Mouse (Mus musculus) thymus, postnatal 0 days (tissue): ENCODE data around the gene Sars. TPM values are rescaled to one million over a fixed set of nuclear protein-coding genes. Genes with fewer than 3 reads are reported as not detected.
A peak's percentile ranks its signal among the peaks of the same experiment; 100 is the strongest.

Source experiments
- DNase-seq: peaks from one replicate; pipeline ENCODE4 v3.0.0-alpha.2; 2015; ENCODE audit warnings: low spot score
- polyA plus RNA-seq: library from polyadenylated mRNA; unstranded; fragments of >200 nt; fragmentation: Nextera tagmentation; extraction: Ambion mirVana; gene quantifications from 2 replicates; pipeline ENCODE4 v1.2.1, GENCODE M21; 2015

The Sars gene
- polyA plus RNA-seq, 1 experiment from 2014 or later: 122 TPM

DNA sequence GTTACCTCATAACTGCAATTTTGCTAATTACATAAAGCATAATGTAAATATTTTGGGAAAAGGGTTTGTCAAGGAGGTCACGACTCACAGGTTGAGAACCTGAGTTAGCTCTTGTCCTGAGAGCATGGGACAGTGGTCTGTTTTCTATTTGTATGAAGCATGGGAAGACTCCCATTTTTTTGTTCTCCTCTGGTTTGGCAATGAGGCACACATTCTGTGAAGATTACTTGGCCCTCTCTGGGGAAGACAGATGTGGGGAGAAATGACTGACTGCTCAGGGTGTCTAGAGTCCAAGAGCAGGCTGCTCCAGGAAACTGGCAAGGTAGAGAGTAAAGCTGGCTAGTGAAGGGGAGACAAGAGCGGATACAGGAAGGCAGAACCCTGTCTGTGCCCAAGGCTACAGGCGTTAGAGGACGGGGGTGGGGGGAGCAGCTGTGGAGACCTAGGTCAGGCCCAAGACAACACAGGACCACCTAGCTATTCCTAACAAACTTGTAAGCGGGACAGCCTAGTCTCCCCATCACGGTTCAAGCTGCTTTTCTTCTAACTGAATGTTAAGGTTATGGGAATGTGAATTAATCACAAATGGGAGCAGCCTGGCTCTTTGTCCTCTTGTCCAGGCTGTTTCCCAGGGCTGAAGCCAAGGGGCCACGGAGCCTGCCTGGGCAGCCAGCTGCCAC is 19.9 kb downstream of the Sars start:
- DNase-seq: no peak

DNA sequence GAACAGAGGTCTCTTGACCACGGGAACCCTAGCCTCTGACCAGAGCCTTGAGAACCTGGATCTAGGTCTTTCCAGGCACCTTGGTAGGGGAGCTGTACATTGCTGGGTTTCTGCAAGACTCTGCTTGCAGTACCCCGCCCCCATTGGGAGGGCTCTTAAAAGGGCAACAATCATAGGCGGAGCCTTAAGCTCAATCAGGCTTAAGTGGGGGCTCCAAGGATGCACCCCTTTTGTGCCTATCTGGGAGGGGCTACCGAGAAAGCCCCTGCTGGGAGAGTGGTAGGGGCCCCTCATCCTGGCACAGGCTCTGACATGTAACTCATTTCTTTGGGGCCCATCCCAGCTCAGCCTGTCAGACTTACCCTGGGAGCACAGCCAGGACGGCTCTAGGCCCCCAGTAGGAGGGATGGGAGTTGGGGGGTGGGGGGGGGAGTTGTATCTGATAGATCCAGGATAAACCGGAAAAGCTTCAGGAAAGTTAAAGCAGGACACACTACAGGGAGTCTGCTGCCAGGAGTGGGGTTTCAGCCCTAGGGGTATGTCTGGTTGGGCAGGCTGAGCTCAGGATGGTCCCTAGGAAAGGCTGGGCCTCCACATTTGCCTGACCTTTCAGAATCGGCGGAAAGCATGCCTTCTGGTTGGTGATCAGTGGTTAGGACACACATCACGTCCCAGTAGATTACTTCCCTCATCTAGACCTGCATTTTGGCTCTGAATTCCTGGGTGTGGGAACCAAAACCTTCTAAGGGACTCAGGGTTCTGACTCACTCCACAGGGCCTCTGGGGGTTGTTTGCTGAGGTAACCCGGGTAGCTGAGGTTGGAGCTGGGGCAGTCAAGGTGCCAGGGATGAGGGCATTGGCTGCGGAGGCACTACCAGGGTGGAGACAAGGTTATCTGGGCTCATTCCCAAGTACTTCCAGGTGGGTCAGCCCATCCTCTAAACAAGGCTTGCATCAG is 20.9 kb downstream of the Sars start:
- peak; percentile 62 for DNase-seq

DNA sequence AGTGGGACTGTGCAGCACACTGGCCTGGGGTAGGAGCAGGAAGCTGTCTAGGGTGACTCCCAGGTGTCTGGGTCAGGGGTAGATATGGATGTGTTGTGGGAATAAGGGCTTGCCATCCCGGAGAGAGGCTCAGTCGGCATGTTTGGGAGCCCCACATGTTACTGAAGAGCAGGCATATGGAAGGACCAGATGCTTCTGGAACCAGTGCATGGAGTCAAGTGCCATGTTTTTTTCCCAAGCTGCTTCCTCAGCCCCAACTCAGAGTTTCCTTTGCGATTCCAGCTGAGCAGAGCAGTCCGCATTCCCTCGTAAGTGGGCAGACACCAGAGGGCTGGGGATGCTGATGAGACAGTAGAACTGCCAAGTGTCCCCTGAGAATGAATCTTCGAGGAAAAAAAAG is 22.0 kb downstream of the Sars start:
- DNase-seq: no peak

DNA sequence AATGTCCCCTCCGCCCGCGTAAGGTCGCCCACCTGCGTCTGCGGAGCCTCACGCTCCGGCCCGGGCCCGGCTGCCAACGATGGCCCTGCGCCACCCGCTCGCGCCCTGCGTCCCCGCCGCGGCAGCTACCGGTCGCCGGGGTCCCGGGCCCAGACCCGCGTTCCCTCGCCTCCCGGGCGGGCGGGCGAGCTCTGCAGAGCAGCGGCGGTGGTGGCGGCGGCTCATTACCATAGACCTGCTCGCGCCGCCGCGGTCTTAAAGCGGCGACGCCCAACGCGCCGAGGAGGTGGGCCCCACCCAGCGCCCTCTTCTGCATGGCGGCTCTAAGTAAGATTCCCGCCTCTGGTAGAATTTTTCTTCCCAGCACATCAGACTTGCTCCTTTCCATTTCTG is 29.2 kb downstream of the Sars start:
- DNase-seq: peak; percentile 86

DNA sequence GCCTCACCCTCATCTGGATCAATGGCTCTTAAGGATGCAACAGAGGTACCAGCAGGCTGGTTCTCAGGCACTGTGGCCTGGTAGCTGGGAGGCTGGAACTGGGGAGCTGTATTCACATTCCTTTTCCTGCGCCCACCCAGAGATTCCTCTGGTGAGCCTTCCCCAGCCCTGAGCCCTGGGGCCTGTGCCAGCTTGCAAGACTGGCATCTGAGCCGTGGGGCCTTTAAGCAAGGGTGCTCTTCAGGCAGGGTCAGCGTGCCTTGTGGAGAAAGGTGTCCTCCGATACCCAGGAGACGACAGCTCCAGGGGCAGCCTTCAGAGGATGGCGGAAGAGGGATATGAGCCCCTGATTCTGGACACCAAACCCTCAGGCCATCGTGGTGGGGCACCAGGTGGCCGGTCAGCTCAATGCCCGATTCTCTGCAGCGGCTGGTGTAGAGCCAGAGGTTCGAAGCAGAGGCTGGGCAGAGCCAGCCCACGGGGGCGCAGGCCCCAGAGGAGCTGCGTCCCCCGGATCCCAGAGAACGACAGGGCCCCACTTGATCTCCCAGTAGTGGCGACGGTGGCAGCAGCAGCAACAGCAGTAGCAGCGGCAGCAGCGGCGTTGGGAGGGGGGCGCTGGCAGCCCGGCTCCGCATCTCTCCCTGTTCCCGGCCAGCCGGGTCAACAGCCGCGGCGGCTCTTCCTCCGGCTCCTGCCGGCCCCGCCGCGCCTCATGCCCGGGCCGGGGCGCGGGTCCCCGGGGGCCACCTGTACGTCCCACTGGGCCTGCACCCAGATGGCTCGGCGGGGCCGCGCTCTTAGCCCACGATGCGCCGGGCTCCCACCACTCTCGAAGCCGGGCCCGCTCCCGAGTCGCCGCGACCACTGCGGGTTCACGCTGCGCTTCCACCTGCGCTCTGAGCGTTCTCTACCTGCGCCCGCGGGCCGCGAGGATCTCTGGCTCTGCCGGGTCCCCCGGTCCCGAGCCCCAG is 29.9 kb downstream of the Sars start, which contains the start of gene Celsr2:
Celsr2 (minus strand) TSS at position 696 of the 974 bp plus-strand sequence.
- peak; percentile 46 for DNase-seq

DNA sequence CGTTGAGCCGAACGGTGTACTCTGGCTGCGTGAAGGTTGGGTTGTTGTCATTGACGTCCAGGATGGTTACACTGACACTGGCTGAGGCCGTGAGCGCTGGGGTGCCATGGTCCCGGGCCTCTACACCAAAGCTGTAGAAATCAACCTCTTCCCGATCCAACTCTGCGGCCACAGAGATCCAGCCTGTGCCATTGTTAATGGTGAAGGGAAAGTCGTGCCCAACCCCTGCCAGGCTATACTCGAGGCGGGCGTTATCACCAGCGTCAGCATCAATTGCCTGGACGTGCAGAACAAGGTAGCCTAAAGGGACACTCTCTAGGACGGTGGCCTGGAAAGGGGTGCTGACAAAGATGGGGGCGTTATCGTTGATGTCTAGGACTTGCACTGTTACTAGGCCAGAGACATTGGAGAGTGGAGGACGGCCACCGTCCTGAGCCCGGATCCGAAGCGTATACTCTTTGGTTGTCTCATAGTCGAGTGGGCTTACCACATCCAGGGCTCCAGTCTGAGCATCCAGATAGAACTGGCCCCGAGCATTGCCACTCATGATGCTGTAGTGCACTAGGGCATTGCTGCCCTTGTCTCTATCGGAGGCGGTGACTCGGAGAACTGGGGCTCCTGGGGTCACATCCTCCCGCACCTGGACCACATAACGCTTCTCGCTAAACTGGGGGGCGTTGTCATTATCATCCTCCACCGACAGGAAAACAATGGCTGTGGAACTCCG is 31.2 kb downstream of the Sars start:
- no peak for DNase-seq

DNA sequence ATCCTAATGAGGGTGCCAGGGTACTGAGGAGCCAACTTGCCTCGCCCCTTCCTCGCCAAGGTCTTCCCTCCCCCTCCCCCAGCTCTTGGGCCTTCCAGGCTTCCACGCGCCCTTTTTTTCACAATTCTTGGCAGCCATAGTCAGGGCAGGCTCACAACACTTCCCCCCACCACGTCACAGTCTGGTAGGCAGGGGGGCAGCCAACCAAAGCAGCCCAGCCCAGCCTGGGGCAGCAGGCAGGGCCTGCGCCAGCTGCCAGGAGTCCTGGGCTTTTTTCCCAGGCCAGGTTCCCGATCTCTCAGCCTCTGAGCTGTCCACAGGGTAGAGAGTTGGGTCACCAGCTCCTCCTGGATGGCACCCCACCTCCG is 33.3 kb downstream of the Sars start:
- DNase-seq: no peak

DNA sequence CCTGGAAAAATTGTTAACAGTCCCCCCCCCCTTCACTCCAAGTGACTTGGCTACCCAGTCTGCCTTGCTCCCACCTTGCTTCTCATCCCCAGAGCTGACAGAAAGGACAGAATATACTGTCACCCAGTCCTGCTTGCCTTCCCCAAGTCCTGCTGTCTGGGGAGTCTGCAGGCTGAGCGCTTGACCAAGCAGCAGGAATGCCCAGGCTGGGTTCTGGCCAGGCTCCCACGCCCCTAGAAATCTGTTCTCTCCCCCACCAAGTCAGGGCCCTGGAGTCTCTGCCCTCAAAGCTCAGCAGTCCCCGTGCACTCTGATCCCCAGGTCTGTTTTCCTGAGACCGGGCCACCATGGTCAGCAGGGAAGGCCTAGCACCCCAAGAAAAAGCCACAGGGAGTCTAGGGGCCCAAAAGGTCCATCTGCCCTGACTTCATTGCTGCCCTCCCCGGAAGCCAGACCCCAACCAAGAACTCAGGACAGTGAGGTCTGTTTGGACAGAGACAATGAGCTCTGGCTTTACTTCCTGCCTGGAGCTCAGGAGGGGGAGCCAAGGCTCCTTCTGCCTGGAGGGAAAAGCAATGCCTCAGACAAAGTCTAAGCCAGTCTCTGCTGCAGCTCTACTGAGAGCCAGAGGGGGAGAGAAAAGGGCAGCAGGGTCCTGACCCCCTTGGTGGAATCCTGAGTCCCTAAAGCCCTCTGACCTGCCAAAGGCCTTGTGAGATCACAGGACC is 33.8 kb downstream of the Sars start:
- DNase-seq: no peak

DNA sequence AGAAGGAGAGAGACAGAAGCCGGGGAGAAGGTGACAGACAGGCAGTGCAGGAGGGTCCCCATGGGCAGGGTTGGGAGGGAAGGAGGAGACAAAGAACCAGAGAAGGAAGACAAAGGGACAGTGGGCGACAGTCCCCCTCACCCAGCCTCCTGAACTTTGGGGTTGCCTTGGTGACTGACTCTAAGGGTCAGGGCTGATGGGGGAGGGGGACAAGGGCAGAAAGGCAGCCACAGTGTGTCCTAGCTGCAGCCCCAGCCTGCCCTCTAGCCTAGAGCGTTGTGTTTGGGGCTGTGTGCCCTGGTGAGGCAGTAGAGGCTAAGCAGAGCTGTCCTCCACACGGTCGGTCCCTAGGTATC is 34.7 kb downstream of the Sars start:
- no peak for DNase-seq

DNA sequence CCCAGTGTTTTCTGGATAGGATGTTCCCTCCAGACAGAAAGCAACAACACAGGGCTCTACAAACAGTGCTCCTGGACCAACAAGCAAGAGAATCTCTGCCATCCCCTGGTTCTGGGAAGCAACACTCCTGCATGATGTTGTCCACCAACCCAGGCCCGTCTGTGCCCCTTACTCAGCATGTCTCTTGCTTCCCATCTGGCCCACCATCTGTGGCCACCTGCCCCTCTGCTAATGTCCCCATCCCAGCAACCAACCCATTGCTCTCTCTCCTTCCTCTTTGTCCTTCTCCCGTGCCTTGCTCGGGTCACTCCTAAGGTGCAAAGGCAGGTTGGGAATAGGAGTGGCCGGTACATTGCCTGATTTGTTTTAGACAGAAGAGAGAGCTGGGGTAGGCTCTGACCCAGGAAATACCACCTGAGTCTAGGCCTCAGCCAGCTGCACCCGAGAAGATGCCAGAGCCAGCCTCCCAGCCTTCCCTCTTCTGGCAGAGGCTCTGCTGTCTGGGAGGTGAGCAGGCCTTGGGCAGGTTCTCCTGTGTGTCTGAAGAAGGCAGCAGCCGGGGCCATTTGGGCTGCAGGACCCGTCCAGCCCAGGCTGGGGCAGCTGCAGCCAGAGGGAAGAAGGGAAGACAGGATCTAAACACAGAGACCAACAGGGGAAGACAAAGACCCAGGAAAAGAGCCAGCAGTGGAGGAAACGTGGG is 35.2 kb downstream of the Sars start:
- no peak for DNase-seq

DNA sequence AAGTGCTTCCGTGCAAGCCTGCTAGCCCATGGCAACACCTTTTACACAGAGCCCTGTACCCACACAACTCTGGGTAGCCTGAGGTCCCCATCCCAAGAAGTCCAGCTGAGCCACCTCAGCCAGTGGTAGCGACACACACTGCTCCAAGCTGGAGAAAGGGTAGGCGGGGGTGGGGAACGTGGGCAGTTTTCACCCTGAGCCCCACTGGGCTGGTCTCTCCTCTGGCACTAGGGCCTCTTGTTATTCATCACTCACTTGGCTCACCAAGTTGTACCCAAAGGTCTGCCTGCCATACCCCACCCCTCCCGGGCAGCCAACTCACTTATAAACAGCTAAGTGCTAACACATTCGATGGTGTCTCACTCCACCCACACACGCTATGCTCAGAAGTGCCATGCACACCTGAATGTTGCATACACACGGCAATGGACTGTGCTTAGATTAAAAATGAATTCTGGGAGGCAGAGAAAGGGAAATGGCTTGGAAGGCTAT is 36.4 kb downstream of the Sars start:
- no peak for DNase-seq

DNA sequence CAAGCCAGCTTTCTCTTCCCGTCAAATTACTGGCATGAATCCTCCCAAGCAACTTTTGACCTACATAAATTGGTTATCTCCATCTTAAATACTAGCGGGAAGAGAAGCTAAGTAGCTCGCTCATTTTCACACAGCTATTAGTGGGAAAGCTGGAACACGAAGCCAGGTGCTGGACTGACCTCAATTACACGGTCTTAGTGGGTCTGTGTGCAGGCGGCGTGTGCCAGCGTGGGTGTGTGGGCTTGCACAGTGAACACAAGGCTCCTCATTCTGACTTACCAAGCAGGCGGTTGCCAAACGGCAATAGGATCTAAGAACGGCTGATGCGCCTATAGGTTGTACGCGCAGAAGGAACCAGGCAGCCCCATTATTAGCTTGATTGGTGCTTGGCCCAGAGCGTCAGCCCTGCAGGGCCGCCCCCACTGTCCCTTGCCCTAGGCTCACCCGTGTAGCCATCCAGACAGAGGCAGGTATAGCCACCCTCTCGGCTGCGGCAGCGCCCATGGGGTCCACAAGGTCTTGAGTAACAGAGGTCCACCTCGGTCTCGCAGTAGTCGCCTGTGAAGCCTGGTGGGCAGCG is 38.6 kb downstream of the Sars start:
- DNase-seq: no peak

DNA sequence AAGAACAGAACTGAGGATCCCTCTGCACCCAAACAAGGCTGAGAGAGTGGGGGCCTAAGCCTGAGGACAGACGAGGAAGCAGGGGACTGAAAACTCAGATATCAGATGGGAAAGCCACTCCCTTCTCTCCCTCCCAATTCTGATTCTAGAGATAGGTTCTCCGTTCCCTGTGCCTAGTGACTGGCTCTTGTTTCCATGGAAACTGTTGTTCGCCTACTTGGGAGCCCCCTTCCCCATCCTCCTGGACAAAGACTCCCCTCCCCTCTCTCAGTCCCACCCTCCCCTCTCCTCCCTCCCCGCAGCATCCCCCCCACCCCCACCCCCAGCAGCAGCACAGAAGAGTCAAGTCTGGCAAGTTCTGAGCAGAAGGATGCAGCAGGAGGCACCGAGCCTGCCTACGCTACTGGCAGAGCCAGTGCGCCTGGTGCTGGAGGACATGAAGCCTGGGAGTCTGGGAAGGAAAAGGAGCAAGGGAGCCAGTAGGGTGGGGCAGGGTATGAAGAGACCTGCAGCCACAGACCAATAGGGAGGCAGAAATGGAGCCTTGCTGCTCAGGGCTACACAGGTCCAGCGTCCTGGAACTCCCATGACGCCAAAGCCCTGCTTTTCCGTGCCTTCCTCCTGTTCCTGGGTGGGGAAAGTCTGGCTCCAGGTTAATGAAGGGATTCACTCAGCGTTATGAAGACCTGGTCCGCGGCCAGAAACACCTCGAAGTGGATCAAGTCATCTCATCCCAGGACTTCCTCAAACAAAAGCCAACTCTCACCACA is 39.3 kb downstream of the Sars start:
- no peak for DNase-seq

DNA sequence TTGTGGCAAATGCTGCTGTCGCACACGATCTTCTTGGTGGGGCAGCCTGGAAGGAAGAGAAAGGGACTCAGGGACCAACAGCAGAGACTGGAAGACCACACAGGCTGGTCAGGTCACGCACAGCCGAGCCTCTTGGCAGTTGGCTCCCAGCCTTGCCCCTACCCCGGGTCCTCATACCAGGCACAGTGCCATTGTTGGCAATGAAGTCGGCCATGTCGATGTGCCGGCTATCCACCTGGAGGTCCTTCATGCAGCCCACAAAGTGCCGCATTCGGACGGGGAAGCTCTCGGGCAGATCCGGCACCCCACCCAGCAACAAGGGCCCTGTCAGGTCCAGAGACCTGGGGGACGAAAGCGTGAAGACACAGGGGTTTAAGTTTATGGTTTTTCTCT is 42.5 kb downstream of the Sars start:
- no peak for DNase-seq

DNA sequence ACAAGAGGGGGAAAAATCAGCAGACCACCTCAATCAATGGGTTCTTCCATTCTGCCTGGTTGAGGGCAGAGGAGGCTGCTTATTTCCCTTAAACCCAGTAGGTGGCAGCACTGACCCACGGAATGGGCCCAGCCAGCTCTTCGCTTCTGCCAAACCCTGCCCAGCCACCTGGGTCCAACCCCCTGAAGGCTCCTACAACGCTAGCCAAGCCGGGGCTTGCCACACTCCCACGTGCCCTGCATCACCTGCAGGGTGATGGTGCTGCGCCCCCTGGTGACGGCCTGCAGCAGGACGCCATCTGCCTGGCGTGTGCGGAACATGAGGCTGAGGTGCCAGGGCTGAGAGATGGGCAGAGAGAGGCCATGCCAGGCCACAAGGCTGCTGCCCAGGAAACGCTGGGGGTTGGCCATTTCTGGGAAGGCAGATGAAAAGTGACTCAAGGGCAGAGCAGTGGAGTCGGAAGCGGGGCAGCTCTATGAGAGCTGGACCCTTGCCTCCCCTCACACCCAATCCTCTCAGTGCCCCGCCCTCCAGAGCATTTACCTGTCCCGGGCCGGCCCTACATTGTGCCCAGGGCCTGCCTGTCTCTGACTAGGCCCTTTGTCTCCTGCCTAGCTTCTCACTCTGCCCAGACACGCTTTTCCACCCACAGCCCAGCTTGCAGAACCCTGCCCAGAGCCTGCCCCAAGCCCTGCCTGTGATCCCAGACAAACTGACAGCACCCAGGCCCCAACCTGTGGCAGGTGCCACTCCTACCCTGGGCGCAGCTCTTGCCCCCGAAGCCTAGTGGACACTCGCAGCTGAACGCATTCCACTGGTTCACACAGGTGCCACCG is 43.1 kb downstream of the Sars start:
- peak; percentile 97 for DNase-seq

DNA sequence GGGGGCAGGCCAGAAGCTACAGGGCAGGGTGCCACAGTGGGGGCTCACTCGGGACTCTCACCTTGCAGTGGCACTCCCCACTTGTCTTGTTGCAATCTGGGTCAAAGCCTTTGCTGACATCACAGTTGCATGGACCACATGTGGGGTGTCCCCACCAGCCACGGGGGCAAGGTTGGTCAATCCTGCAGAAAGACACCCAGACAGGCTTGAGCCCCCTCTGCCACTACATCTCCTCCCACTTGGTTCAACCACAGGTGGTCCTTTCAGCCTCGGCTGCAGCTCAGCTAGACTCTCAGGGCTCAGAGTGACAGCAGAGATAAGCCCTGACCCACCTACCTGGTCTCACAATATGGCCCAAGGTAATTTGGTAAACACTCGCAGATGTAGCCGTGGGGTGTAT is 44.6 kb downstream of the Sars start:
- no peak for DNase-seq

DNA sequence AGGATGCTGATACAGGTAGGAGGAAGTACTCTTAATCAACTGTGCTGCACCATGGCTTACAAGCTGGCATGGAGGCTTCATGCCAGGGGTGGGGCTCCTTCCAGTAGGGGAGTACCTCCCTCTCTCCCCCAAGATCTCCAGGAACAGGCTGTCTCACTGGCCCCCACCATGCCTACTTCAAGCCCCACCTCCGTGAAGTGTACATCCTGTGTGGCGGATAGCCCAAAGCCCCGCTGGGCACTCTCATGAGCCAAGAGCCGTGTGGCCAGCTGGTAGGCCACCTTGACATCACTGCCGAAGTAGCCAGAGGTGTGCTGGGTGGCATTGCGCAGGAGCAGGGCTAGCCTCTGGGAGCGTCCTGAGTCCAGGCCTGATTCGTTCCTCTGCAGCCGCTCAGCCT is 46.7 kb downstream of the Sars start:
- DNase-seq: no peak
